Mouse (Mus musculus) adrenal gland, adult 2 months (tissue): ENCODE data around the gene Tbxas1. TPM values are rescaled to one million over a fixed set of nuclear protein-coding genes. Genes with fewer than 3 reads are reported as not detected.

Experiments used
- DNase-seq: peaks from one replicate; pipeline ENCODE4 v3.0.0; 2021
- polyA plus RNA-seq: library from polyadenylated mRNA; depleted of rRNA; stranded (reverse); fragments of >200 nt; gene quantifications from 2 replicates; pipeline ENCODE4 v1.2.3, GENCODE M21; 2012
- total RNA-seq, 2 experiments: library from RNA; stranded (reverse); gene quantifications; 2 replicates each; pipeline ENCODE4 v1.2.3; 2021

The Tbxas1 gene
- total and polyA plus RNA-seq, 3 experiments, result 3.3 to 8.5 (median 7.5) TPM

- DNase-seq, result no peak
Measured at GRCm38 (mm10) chr6:39054206-39054864, 179.1 kb downstream of the Tbxas1 start.

GRCm38 (mm10) chr6:39054878-39055508 is 179.8 kb downstream of the Tbxas1 start:
- DNase-seq, result no peak

GRCm38 (mm10) chr6:39055831-39056261 is 180.6 kb downstream of the Tbxas1 start:
- no peak for DNase-seq

GRCm38 (mm10) chr6:39057161-39057560 is 182.0 kb downstream of the Tbxas1 start:
- DNase-seq, result no peak

- DNase-seq, result no peak
Measured at GRCm38 (mm10) chr6:39058389-39058788, 183.2 kb downstream of the Tbxas1 start.

GRCm38 (mm10) chr6:39058936-39059335 is 183.7 kb downstream of the Tbxas1 start:
- no peak for DNase-seq

- peak; percentile 71 for DNase-seq
Measured at GRCm38 (mm10) chr6:39059547-39060497, 184.6 kb downstream of the Tbxas1 start.

- no peak for DNase-seq
Measured at GRCm38 (mm10) chr6:39061180-39061579, 186.0 kb downstream of the Tbxas1 start.

- no peak for DNase-seq
Measured at GRCm38 (mm10) chr6:39063541-39063940, 188.3 kb downstream of the Tbxas1 start.

GRCm38 (mm10) chr6:39066935-39067578 is 191.9 kb downstream of the Tbxas1 start:
- peak; percentile 83 for DNase-seq

- peak; percentile 19 for DNase-seq
Measured at GRCm38 (mm10) chr6:39072664-39073063, 197.5 kb downstream of the Tbxas1 start.

GRCm38 (mm10) chr6:39074186-39074585 is 199.0 kb downstream of the Tbxas1 start:
- no peak for DNase-seq

- DNase-seq, result no peak
Measured at GRCm38 (mm10) chr6:39076498-39076897, 201.3 kb downstream of the Tbxas1 start.

- no peak for DNase-seq
Measured at GRCm38 (mm10) chr6:39104631-39105030, 229.4 kb downstream of the Tbxas1 start.

GRCm38 (mm10) chr6:39106812-39107211 is 231.6 kb downstream of the Tbxas1 start:
- DNase-seq, result no peak

GRCm38 (mm10) chr6:39112701-39113100 is 237.5 kb downstream of the Tbxas1 start:
- no peak for DNase-seq

GRCm38 (mm10) chr6:39113141-39113540 is 237.9 kb downstream of the Tbxas1 start:
- no peak for DNase-seq

GRCm38 (mm10) chr6:39115438-39115837 is 240.2 kb downstream of the Tbxas1 start:
- no peak for DNase-seq

- peak; percentile 91 for DNase-seq
Measured at GRCm38 (mm10) chr6:39117584-39118455, 242.6 kb downstream of the Tbxas1 start, which contains the start of gene Parp12. TSS of gene Parp12 (minus strand) at chr6:39118349.

- DNase-seq, result no peak
Measured at GRCm38 (mm10) chr6:39118456-39118881, 243.3 kb downstream of the Tbxas1 start.

- no peak for DNase-seq
Measured at GRCm38 (mm10) chr6:39120685-39121084, 245.5 kb downstream of the Tbxas1 start.
